Mouse (Mus musculus): ENCODE data around the gene Pax3. TPM values are rescaled to one million over a fixed set of nuclear protein-coding genes. Genes with fewer than 3 reads are reported as not detected.

Pax3 gene
- polyA plus RNA-seq, 1 experiment = not detected

GRCm38 (mm10) chr1:78199221-78199620 is 2.3 kb upstream of the Pax3 start:
- DNase-seq (ENCODE audit: extremely low spot score in 1 of 2, low spot score in 1 of 2) = no peak

DNA sequence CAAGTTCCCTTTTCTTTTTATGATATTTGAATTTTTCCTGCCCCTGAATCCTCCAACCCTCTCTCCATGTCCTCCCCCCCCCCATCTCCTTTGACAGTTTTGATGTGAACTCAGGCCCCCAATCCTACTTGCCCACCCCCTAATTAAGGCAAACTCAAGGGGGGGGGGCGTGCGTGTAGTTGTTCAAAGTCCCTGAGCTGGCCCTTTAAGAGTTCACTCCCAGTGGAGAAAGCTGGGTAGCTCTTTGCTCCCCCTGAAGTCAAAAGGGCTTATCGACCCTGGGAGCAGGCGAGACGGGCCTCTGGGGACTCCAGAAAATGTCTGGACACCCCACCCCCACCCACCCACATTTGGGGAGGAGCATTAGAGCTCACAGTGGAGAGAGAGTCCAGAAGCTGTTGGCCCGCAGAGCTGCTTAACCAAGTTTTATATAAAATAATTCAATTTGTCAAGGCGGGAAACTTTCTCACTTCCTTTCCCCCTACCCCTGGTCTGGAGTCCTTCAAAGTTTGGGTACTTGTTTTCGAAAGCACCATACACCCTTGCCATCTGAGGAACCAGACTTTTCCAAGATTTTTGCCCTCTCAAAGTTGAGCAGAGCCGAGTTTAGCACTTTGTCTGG is 1.5 kb upstream of the Pax3 start:
- DNase-seq (ENCODE audit: extremely low spot score in 1 of 2, low spot score in 1 of 2) = no peak

GRCm38 (mm10) chr1:78197351-78198234 is 659 bp upstream of the Pax3 start:
- no peak for DNase-seq (ENCODE audit: extremely low spot score in 1 of 2, low spot score in 1 of 2)

GRCm38 (mm10) chr1:78195771-78196712 is 892 bp downstream of the Pax3 start:
- DNase-seq (ENCODE audit: extremely low spot score in 1 of 2, low spot score in 1 of 2) = no peak

GRCm38 (mm10) chr1:78195145-78195544 is 1.8 kb downstream of the Pax3 start:
- DNase-seq (ENCODE audit: extremely low spot score in 1 of 2, low spot score in 1 of 2) = no peak

DNA sequence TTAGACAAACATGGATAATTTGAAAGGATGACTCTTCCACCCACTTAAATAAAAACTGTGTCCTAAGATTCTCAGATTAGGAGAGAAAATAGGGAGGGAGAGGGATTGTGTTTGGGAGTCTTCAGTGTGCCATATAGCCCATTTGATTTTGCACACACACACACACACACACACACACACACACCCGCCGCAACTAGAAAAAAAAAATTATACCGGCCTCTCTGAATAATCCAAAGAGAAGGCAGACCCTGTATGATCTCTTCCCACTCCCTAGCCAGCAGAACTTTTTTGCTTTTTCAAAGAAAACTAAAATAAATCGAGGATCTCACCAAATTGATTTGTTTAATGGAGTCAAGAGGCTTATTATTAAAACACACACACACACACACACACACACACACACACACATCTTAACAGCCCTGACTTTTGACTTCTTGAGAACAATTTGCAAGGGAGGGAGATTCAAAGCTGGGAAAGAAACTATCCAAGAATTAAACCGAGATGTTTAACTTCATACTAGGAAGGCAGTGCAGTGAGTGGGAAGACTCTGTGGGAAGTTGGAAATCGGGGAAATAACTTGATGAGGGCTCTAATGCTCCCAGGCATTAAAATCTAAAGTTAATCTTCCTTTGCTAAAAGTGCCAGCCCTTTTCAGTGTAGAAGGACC is 2.4 kb downstream of the Pax3 start:
- DNase-seq (ENCODE audit: extremely low spot score in 1 of 2, low spot score in 1 of 2) = no peak

DNA sequence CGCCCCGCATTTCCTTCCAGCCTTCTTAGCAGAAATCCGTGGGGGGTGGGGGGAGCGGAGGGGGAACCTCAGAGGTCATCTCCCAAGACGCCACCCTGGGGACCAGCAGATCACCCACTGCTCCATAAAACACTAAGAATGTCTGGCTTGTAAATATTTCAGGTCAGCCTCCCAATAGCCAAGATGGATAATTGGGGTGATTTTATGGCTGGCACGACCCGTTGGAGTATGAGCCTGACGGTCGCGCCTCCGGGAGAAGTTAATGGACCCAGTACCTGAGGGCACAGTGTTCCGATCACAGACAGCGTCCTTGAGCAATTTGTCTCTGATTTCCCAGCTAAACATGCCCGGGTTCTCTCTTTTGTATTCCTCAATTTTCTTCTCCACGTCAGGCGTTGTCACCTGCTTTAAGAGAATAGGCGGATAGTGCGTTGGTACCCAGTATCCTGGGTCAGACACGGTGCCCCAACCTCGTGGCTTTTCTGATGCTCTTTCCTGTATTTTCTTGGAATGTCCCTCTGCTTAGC is 3.4 kb downstream of the Pax3 start:
- DNase-seq (ENCODE audit: extremely low spot score in 1 of 2, low spot score in 1 of 2) = no peak

GRCm38 (mm10) chr1:78192746-78193464 is 4.0 kb downstream of the Pax3 start:
- DNase-seq (ENCODE audit: extremely low spot score in 1 of 2, low spot score in 1 of 2) = no peak

DNA sequence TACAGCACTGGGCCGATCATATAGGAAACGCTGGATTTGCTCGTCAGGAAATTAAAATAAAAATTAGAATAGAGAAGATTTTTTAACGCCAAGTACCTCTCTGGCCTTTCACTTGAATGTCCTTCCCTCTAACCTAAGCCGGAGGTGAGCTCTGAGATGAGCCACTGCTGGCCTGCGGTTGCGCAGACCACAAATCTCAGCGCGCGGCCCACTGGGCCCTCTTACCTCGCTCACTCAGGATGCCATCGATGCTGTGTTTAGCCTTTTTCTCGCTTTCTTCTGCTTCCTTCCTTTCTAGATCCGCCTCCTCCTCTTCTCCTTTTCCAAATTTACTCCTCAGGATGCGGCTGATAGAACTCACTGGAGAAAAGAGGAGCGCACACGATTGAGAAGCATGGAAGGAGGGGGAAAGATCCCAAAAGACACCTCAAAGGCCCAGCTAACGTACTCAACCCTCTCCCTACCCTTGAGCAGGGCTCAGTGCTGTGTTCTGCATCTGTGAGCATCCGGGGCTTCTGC is 4.7 kb downstream of the Pax3 start:
- DNase-seq (ENCODE audit: extremely low spot score in 1 of 2, low spot score in 1 of 2) = no peak

GRCm38 (mm10) chr1:78191761-78192160 is 5.2 kb downstream of the Pax3 start:
- DNase-seq (ENCODE audit: extremely low spot score in 1 of 2, low spot score in 1 of 2) = no peak

DNA sequence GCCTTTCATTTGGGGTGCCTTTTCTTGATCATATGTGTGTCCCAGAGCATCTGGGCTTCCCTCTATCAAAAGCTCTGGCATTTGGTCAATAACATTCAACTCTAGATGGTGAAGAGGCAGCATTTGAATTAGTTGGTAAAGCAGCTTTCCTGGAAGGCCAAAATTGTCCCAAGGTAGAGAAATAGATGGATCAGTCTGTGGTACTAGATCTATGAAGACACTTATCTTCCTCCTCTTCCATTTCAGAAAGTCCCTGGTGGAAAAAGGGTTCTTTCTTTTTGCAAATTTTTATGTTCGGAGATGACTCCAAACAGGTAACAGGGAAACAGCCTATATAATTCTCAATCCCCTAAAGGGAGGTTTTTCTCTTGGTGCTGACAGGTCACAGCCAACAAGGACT is 5.6 kb downstream of the Pax3 start:
- DNase-seq (ENCODE audit: extremely low spot score in 1 of 2, low spot score in 1 of 2) = no peak

DNA sequence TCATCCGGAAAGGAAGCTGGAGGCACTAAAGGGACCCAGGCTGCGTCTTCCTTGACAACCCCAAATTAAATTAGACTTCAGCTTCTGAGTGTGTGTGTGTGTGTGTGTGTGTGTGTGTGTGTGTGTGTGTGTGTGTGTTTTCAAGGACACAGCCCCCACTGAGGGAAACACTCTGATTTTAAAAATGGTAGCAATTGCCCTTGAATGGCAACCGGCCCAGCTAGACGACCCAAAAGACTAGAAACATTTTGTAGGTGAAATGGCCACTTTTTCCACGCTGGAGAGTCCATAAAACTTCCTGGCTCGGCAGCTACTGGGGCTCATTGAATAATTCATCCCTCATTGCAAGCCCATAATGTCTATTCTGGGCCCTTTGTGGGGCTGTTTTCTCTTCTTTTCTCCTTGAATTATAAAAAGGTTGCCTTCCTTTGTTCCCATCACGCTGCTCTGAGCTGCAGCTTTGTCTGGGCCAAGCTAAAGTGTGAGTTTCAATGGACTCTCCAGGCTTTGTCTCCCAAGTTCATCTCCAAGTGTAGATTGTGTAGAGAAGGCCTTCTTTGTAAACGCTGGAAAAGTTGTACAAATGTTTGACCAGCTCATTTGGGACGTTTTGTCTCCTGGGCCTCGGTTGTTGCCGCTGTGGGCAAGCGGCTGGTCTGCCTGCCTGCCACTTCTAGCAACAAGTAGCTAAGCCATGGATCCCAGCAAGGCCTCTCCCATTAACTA is 6.4 kb downstream of the Pax3 start:
- DNase-seq (ENCODE audit: extremely low spot score in 1 of 2, low spot score in 1 of 2) = no peak

DNA sequence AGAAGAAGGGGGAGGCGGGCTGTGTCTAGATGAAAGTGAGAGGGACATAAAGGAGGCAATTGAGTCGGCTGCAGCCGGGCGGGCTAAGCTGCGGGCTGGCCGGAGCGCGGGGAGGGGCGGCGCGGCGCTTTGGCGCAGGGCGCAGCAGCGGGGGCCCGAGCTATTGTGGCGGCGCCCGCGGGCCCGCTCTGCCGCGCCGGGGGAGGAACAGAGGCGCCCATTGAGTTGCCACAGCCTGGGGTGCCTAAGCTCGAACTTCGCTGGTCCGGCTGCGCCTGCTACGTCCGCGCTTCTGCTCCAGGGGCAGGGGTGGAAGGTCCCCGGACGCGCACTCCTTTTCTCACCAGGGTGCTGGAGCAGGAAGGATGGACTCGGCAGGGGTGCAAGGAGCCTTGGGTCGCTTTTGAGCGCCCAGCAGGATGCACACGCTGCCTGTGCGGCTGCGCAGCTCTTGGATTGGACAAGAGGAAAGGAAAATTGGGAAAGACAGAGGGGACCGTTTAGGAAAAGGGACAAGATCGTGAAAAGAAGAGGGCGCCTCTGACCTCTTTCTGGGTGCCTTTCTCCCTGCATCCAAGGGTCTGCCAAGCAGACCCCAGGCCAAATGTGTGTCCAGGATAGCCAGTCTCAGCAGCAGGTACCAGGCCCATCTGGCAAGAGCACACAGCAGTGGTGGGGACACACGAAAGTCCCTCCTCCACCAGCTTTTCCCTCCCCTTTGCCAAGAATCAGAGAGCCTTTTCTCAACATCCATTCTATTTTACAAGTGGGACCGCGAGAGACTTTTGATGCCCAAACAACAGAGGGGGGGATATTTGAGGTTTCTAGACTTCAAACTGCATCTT is 7.2 kb downstream of the Pax3 start:
- DNase-seq (ENCODE audit: extremely low spot score in 1 of 2, low spot score in 1 of 2) = no peak

DNA sequence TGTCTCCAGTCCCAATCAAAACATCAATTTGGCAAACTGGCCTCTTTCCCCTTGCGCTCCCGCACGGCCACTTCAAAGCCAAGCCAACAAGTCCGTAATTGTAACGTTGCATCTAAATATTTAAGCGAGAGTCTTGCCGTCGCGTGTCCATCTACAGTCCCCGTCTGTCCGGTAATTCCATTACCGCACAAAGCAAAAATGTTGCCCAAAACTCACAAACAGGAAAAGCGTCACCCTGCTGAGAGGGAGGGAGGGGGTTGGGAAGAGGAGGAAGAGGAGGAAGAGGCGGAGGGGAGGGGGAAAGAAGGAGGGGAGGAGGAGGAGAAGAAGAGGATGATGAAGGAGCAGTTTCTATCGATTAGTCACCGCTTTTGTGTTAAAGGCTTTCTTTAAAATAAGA is 7.9 kb downstream of the Pax3 start:
- no peak for DNase-seq (ENCODE audit: extremely low spot score in 1 of 2, low spot score in 1 of 2)

DNA sequence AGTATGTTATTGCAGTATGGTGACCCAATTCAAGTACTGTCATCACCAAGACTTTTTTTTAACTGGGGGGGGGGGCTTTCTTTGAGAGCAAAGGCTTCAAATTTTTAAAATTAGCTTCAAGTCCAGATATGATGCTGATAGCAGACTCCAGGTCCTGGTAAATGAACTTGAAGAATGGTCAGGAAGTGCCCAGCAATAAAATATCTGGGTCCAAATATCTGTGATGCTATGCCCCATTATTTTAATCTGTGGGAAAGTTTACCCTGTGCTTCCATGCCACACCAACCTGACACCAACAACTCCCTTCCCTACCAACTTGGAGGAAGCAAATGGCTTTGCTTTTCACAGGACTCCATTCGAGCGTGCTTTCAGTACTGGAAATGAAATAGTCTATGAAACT is 8.6 kb downstream of the Pax3 start:
- no peak for DNase-seq (ENCODE audit: extremely low spot score in 1 of 2, low spot score in 1 of 2)

DNA sequence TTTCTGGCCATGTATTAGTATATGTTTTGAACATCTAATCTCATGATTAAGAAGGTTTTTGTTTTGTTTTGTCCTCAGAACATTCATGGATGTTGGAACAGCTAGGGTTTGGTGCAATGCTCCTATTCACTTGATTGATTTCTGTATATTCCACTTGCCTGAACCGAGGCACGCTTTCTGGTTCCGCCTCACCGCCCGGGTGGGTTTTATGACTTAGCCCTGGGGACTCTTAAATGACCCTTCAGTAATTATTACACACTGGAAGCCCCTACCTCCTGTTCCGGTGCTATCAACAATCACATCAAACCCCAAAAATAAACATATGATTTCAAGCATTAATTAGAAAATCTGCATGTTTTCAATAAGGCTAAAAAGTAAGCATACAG is 9.2 kb downstream of the Pax3 start:
- no peak for DNase-seq (ENCODE audit: extremely low spot score in 1 of 2, low spot score in 1 of 2)

- DNase-seq (ENCODE audit: extremely low spot score in 1 of 2, low spot score in 1 of 2) = no peak
Observed at GRCm38 (mm10) chr1:78187122-78187787, 9.7 kb downstream of the Pax3 start.

All from frontal cortex, adult 2 months (tissue).